22 mouse cellular contexts compared by ENCODE assay signal in genomic region chr3:153409286-153409685, GRCm38 (mm10).
DNase-seq lines count a peak whose midpoint lies in the region; ATAC-seq lines count a peak whose summit lies in the region.
"Had no signal": no experiment of that assay in that cellular context is flagged by ENCODE, and none has a peak within 500 bp of the region (broad histone marks: within the 10 kb centered on the region; RNA-seq: fewer than 3 reads in every experiment).

No protein-coding gene starts in this region.

- no peaks in the 10 kb centered on the region for H3K36me3 ChIP-seq in hindbrain, embryonic 13.5 days
- H3K36me3 ChIP-seq in hindbrain, embryonic 16.5 days (ENCODE audit: control insufficient read depth, insufficient read depth, low read length): no peaks in the 10 kb centered on the region
- no peaks in the 10 kb centered on the region for H3K36me3 ChIP-seq in midbrain, embryonic 14.5 days (ENCODE audit: control insufficient read depth, insufficient read depth, low read length)
- H3K36me3 ChIP-seq in midbrain, embryonic 11.5 days (ENCODE audit: control insufficient read depth, insufficient read depth, low read length): no peaks in the 10 kb centered on the region
- H3K36me3 ChIP-seq in midbrain, embryonic 15.5 days (replicated peaks): no peaks in the 10 kb centered on the region
- H3K36me3 ChIP-seq in heart, embryonic 12.5 days: no peaks in the 10 kb centered on the region
- H3K36me3 ChIP-seq: embryonic facial prominence, embryonic 15.5 days; forebrain, embryonic 15.5 days had no signal

- H3K27ac ChIP-seq in hindbrain, embryonic 13.5 days: no peak overlapping the region
- H3K27ac ChIP-seq in hindbrain, embryonic 16.5 days (ENCODE audit: low read depth, low read length): no peak overlapping the region
- no peak overlapping the region for H3K27ac ChIP-seq in midbrain, embryonic 14.5 days (replicated peaks; ENCODE audit: low read depth, low read length)
- no peak overlapping the region for H3K27ac ChIP-seq in midbrain, embryonic 11.5 days (ENCODE audit: low read depth, low read length)
- no peak overlapping the region for H3K27ac ChIP-seq in midbrain, embryonic 15.5 days
- H3K27ac ChIP-seq in heart, embryonic 12.5 days (ENCODE audit: poor library complexity, severe bottlenecking): no peak overlapping the region
- H3K27ac ChIP-seq: embryonic facial prominence, embryonic 15.5 days; forebrain, embryonic 15.5 days had no signal

- H3K9me3 ChIP-seq in hindbrain, embryonic 13.5 days: no peaks in the 10 kb centered on the region
- H3K9me3 ChIP-seq in hindbrain, embryonic 16.5 days (ENCODE audit: control insufficient read depth, low read length): no peaks in the 10 kb centered on the region
- no peaks in the 10 kb centered on the region for H3K9me3 ChIP-seq in midbrain, embryonic 14.5 days (ENCODE audit: control insufficient read depth, low read length)
- no peaks in the 10 kb centered on the region for H3K9me3 ChIP-seq in midbrain, embryonic 11.5 days (ENCODE audit: control insufficient read depth, low read length)
- H3K9me3 ChIP-seq in midbrain, embryonic 15.5 days: no peaks in the 10 kb centered on the region
- H3K9me3 ChIP-seq in heart, embryonic 12.5 days (replicated peaks): no peaks in the 10 kb centered on the region
- H3K9me3 ChIP-seq: embryonic facial prominence, embryonic 15.5 days; forebrain, embryonic 15.5 days had no signal

- DNase-seq in midbrain, embryonic 14.5 days: peak; percentile 70
- no peak for DNase-seq in midbrain, embryonic 11.5 days (ENCODE audit: low spot score, missing footprints)
- no peak for DNase-seq in spleen, postnatal 10 days (ENCODE audit: low spot score in 2 of 2)
- DNase-seq: adrenal gland, adult 2 months; adrenal gland, postnatal 36 days; cerebellum, adult 11 months; cerebellum, adult 8-10 months; cerebellum, postnatal 14 days; embryo, embryonic 11 days; gastrocnemius, postnatal 36 days; heart, adult 11 months; heart, postnatal 10 days; heart, postnatal 4 days had no signal

- H3K4me3 ChIP-seq in hindbrain, embryonic 13.5 days: no peak overlapping the region
- no peak overlapping the region for H3K4me3 ChIP-seq in hindbrain, embryonic 16.5 days (ENCODE audit: low read length)
- H3K4me3 ChIP-seq in midbrain, embryonic 14.5 days (replicated peaks; ENCODE audit: low read depth, low read length): no peak overlapping the region
- no peak overlapping the region for H3K4me3 ChIP-seq in midbrain, embryonic 11.5 days (ENCODE audit: low read depth, low read length)
- no peak overlapping the region for H3K4me3 ChIP-seq in midbrain, embryonic 15.5 days
- H3K4me3 ChIP-seq in heart, embryonic 12.5 days: no peak overlapping the region
- H3K4me3 ChIP-seq: embryonic facial prominence, embryonic 15.5 days; erythroblast, embryonic 14.5 days; forebrain, embryonic 15.5 days had no signal

- no peaks in the 10 kb centered on the region for H3K27me3 ChIP-seq in hindbrain, embryonic 13.5 days
- no peaks in the 10 kb centered on the region for H3K27me3 ChIP-seq in hindbrain, embryonic 16.5 days (replicated peaks; ENCODE audit: control insufficient read depth, insufficient read depth, low read length)
- no peaks in the 10 kb centered on the region for H3K27me3 ChIP-seq in midbrain, embryonic 14.5 days (ENCODE audit: control insufficient read depth, insufficient read depth, low read length)
- no peaks in the 10 kb centered on the region for H3K27me3 ChIP-seq in midbrain, embryonic 11.5 days (ENCODE audit: control insufficient read depth, insufficient read depth, low read length)
- no peaks in the 10 kb centered on the region for H3K27me3 ChIP-seq in midbrain, embryonic 15.5 days (replicated peaks)
- H3K27me3 ChIP-seq in heart, embryonic 12.5 days (replicated peaks): no peaks in the 10 kb centered on the region
- H3K27me3 ChIP-seq: embryonic facial prominence, embryonic 15.5 days; forebrain, embryonic 15.5 days; Patski had no signal

- H3K4me1 ChIP-seq in hindbrain, embryonic 13.5 days (replicated peaks): peaks cover 22% of the 10 kb centered on the region
- peaks cover 5% of the 10 kb centered on the region; the same call in 1 of the 2 replicates for H3K4me1 ChIP-seq in hindbrain, embryonic 16.5 days (ENCODE audit: control insufficient read depth, insufficient read depth, low read depth, low read length)
- peaks cover 24% of the 10 kb centered on the region for H3K4me1 ChIP-seq in midbrain, embryonic 14.5 days (ENCODE audit: control insufficient read depth, insufficient read depth, low read length)
- no peaks in the 10 kb centered on the region for H3K4me1 ChIP-seq in midbrain, embryonic 11.5 days (ENCODE audit: control insufficient read depth, insufficient read depth, low read length)
- peaks cover 16% of the 10 kb centered on the region for H3K4me1 ChIP-seq in midbrain, embryonic 15.5 days
- no peaks in the 10 kb centered on the region for H3K4me1 ChIP-seq in heart, embryonic 12.5 days (replicated peaks)

- ATAC-seq in hindbrain, embryonic 13.5 days (ENCODE audit: low FRiP score): peak; percentile 36; the same call in 1 of the 2 replicates
- ATAC-seq in hindbrain, embryonic 16.5 days: no peak
- ATAC-seq in midbrain, embryonic 14.5 days (ENCODE audit: low FRiP score, low TSS enrichment): peak; percentile 31; the same call in 1 of the 2 replicates
- ATAC-seq in midbrain, embryonic 11.5 days (ENCODE audit: low FRiP score): no peak
- ATAC-seq in midbrain, embryonic 15.5 days (replicated peaks): 0 out of 2 replicates have a peak, but pooled peaks have one; percentile 11
- ATAC-seq in heart, embryonic 12.5 days (ENCODE audit: insufficient number of reproducible peaks, low FRiP score): no peak
- ATAC-seq: activated CD4-positive, CD25-positive, alpha-beta regulatory T cell, adult 4 months; forebrain, embryonic 15.5 days; Patski had no signal

- no peak overlapping the region for H3K9ac ChIP-seq in hindbrain, embryonic 13.5 days
- H3K9ac ChIP-seq in hindbrain, embryonic 16.5 days (ENCODE audit: low read depth, low read length): no peak overlapping the region
- H3K9ac ChIP-seq in midbrain, embryonic 14.5 days (replicated peaks; ENCODE audit: low read length): no peak overlapping the region
- H3K9ac ChIP-seq in midbrain, embryonic 11.5 days (ENCODE audit: low read length): no peak overlapping the region
- H3K9ac ChIP-seq in midbrain, embryonic 15.5 days: no peak overlapping the region
- no peak overlapping the region for H3K9ac ChIP-seq in heart, embryonic 12.5 days
- H3K9ac ChIP-seq: embryonic facial prominence, embryonic 15.5 days; forebrain, embryonic 15.5 days had no signal

- WGBS in hindbrain, embryonic 13.5 days: 44% methylated on average over 9 of the region's 9 CpGs
- WGBS in hindbrain, embryonic 16.5 days: 63% methylated on average over 9 of the region's 9 CpGs
- WGBS in midbrain, embryonic 14.5 days: 38% methylated on average over 9 of the region's 9 CpGs
- 81% methylated on average over 9 of the region's 9 CpGs for WGBS in midbrain, embryonic 11.5 days
- 44% methylated on average over 9 of the region's 9 CpGs for WGBS in midbrain, embryonic 15.5 days
- 79% methylated on average over 9 of the region's 9 CpGs for WGBS in heart, embryonic 12.5 days

- no peak overlapping the region for H3K4me2 ChIP-seq in hindbrain, embryonic 13.5 days
- H3K4me2 ChIP-seq in hindbrain, embryonic 16.5 days (ENCODE audit: low read length): no peak overlapping the region
- H3K4me2 ChIP-seq in midbrain, embryonic 14.5 days (ENCODE audit: low read length): no peak overlapping the region
- no peak overlapping the region for H3K4me2 ChIP-seq in midbrain, embryonic 11.5 days
- no peak overlapping the region for H3K4me2 ChIP-seq in midbrain, embryonic 15.5 days
- H3K4me2 ChIP-seq in heart, embryonic 12.5 days: no peak overlapping the region
- H3K4me2 ChIP-seq: embryonic facial prominence, embryonic 15.5 days; forebrain, embryonic 15.5 days had no signal

Comparison
In these comparisons a context has a peak if more than half of its experiments do, and no peak if none do; other contexts are left out.
1. ATAC-seq: peak in hindbrain, embryonic 13.5 days (single experiment), midbrain, embryonic 14.5 days (single experiment) and midbrain, embryonic 15.5 days (single experiment); none in hindbrain, embryonic 16.5 days (single experiment), midbrain, embryonic 11.5 days (single experiment) and heart, embryonic 12.5 days (single experiment).